Mouse (Mus musculus): ENCODE results near the gene Pitpnm1. TPM values are rescaled to one million over a fixed set of nuclear protein-coding genes. Genes with fewer than 3 reads are reported as not detected.

Pitpnm1 gene
- 224 TPM for polyA plus RNA-seq (2017; shearing (Covaris generic))

GRCm38 (mm10) chr19:4099837-4100717 lies at the start of gene Pitpnm1:
Gene Pitpnm1 (plus strand): TSS chr19:4099998.

GRCm38 (mm10) chr19:4059069-4059740 lies 40.6 kb upstream of the Pitpnm1 start, which contains the start of gene Gstp3:
Gene Gstp3 (minus strand): TSS chr19:4059569.

GRCm38 (mm10) chr19:4081394-4081793 lies 18.4 kb upstream of the Pitpnm1 start, which contains the start of gene Cabp2:
Gene Cabp2 (plus strand): TSS chr19:4081578.

GRCm38 (mm10) chr19:4096642-4097440 lies 3.0 kb upstream of the Pitpnm1 start, which contains the start of gene Cdk2ap2:
Gene Cdk2ap2 (plus strand): TSS chr19:4097182.

GRCm38 (mm10) chr19:4125741-4126696 lies 26.2 kb downstream of the Pitpnm1 start, which contains the start of gene Aip:
Gene Aip (minus strand): TSS chr19:4125858.

GRCm38 (mm10) chr19:4139446-4139845 lies 39.6 kb downstream of the Pitpnm1 start, which contains the start of gene Gpr152:
Gene Gpr152 (plus strand): TSS chr19:4139787.

GRCm38 (mm10) chr19:4143759-4144268 lies 44.0 kb downstream of the Pitpnm1 start, which contains the start of gene Cabp4:
Gene Cabp4 (minus strand): TSS chr19:4144033.

GRCm38 (mm10) chr19:4148491-4148806 lies 48.7 kb downstream of the Pitpnm1 start, which contains the start of gene Coro1b:
Gene Coro1b (plus strand): TSS chr19:4148619.

GRCm38 (mm10) chr19:4153232-4153654 lies 53.4 kb downstream of the Pitpnm1 start, which contains the start of gene Ptprcap:
Gene Ptprcap (plus strand): TSS chr19:4153604.

GRCm38 (mm10) chr19:4162646-4163542 lies 63.1 kb downstream of the Pitpnm1 start, which contains the start of gene Rps6kb2:
Gene Rps6kb2 (minus strand): TSS chr19:4163354.

Other genes with a start within 250 kb of the Pitpnm1 start
- gene Chka, start 248.2 kb upstream of the Pitpnm1 start, polyA plus RNA-seq (2017; shearing (Covaris generic)) = 27.0 TPM
- gene Tcirg1, start 192.9 kb upstream of the Pitpnm1 start, polyA plus RNA-seq (2017; shearing (Covaris generic)) = 66.4 TPM
- gene Ndufs8, start 187.2 kb upstream of the Pitpnm1 start, polyA plus RNA-seq (2017; shearing (Covaris generic)) = 118 TPM
- 0.20 TPM for gene Aldh3b1, start 170.2 kb upstream of the Pitpnm1 start, polyA plus RNA-seq (2017; shearing (Covaris generic))
- 37.0 TPM for gene Unc93b1, start 164.8 kb upstream of the Pitpnm1 start, polyA plus RNA-seq (2017; shearing (Covaris generic))
- gene Aldh3b3, start 141.4 kb upstream of the Pitpnm1 start, polyA plus RNA-seq (2017; shearing (Covaris generic)) = 0.29 TPM
- gene Aldh3b2, start 127.7 kb upstream of the Pitpnm1 start, polyA plus RNA-seq (2017; shearing (Covaris generic)) = not detected
- gene Acy3, start 113.4 kb upstream of the Pitpnm1 start, polyA plus RNA-seq (2017; shearing (Covaris generic)) = not detected
- not detected for gene Tbx10, start 107.2 kb upstream of the Pitpnm1 start, polyA plus RNA-seq (2017; shearing (Covaris generic))
- gene Nudt8, start 99.4 kb upstream of the Pitpnm1 start, polyA plus RNA-seq (2017; shearing (Covaris generic)) = 12.7 TPM
- 0.85 TPM for gene Gm49405, start 99.4 kb upstream of the Pitpnm1 start, polyA plus RNA-seq (2017; shearing (Covaris generic))
- gene Doc2g, start 96.7 kb upstream of the Pitpnm1 start, polyA plus RNA-seq (2017; shearing (Covaris generic)) = 2.1 TPM
- 109 TPM for gene Ndufv1, start 87.2 kb upstream of the Pitpnm1 start, polyA plus RNA-seq (2017; shearing (Covaris generic))
- gene Gstp1, start 62.0 kb upstream of the Pitpnm1 start, polyA plus RNA-seq (2017; shearing (Covaris generic)) = 392 TPM
- gene Gstp2, start 54.0 kb upstream of the Pitpnm1 start, polyA plus RNA-seq (2017; shearing (Covaris generic)) = not detected
- 42.6 TPM for gene Gstp3, start 40.4 kb upstream of the Pitpnm1 start, polyA plus RNA-seq (2017; shearing (Covaris generic))
- gene Cabp2, start 18.4 kb upstream of the Pitpnm1 start, polyA plus RNA-seq (2017; shearing (Covaris generic)) = not detected
- gene Cdk2ap2, start 2.8 kb upstream of the Pitpnm1 start, polyA plus RNA-seq (2017; shearing (Covaris generic)) = 550 TPM
- 157 TPM for gene Aip, start 25.9 kb downstream of the Pitpnm1 start, polyA plus RNA-seq (2017; shearing (Covaris generic))
- not detected for gene Gpr152, start 39.8 kb downstream of the Pitpnm1 start, polyA plus RNA-seq (2017; shearing (Covaris generic))
- gene Cabp4, start 44.0 kb downstream of the Pitpnm1 start, polyA plus RNA-seq (2017; shearing (Covaris generic)) = not detected
- 214 TPM for gene Coro1b, start 48.6 kb downstream of the Pitpnm1 start, polyA plus RNA-seq (2017; shearing (Covaris generic))
- gene Ptprcap, start 53.6 kb downstream of the Pitpnm1 start, polyA plus RNA-seq (2017; shearing (Covaris generic)) = 375 TPM
- 57.9 TPM for gene Rps6kb2, start 63.4 kb downstream of the Pitpnm1 start, polyA plus RNA-seq (2017; shearing (Covaris generic))
- gene Carns1, start 75.5 kb downstream of the Pitpnm1 start, polyA plus RNA-seq (2017; shearing (Covaris generic)) = 13.1 TPM
- gene Tbc1d10c, start 91.3 kb downstream of the Pitpnm1 start, polyA plus RNA-seq (2017; shearing (Covaris generic)) = 416 TPM
- 774 TPM for gene Ppp1ca, start 92.1 kb downstream of the Pitpnm1 start, polyA plus RNA-seq (2017; shearing (Covaris generic))
- 28.5 TPM for gene Rad9a, start 101.7 kb downstream of the Pitpnm1 start, polyA plus RNA-seq (2017; shearing (Covaris generic))
- 40.7 TPM for gene Clcf1, start 114.2 kb downstream of the Pitpnm1 start, polyA plus RNA-seq (2017; shearing (Covaris generic))
- gene AC109138.7, start 114.4 kb downstream of the Pitpnm1 start, polyA plus RNA-seq (2017; shearing (Covaris generic)) = not detected
- 59.6 TPM for gene Pold4, start 131.9 kb downstream of the Pitpnm1 start, polyA plus RNA-seq (2017; shearing (Covaris generic))
- gene Ssh3, start 169.2 kb downstream of the Pitpnm1 start, polyA plus RNA-seq (2017; shearing (Covaris generic)) = 0.32 TPM
- gene Ankrd13d, start 183.1 kb downstream of the Pitpnm1 start, polyA plus RNA-seq (2017; shearing (Covaris generic)) = 7.9 TPM
- 205 TPM for gene Grk2, start 206.2 kb downstream of the Pitpnm1 start, polyA plus RNA-seq (2017; shearing (Covaris generic))